Mouse (Mus musculus): Measurements from ENCODE around the gene Zfp750.

Gene Zfp750

GRCm38 (mm10) chr11:121519131-121519530, at the start of gene Zfp750:
TSS of gene Zfp750 (minus strand) at chr11:121519333.
- no peak for DNase-seq

- DNase-seq, result no peak
Measured at GRCm38 (mm10) chr11:121564265-121564664, 45.1 kb upstream of the Zfp750 start.

GRCm38 (mm10) chr11:121563312-121563711, 44.2 kb upstream of the Zfp750 start:
- no peak for DNase-seq

DNA sequence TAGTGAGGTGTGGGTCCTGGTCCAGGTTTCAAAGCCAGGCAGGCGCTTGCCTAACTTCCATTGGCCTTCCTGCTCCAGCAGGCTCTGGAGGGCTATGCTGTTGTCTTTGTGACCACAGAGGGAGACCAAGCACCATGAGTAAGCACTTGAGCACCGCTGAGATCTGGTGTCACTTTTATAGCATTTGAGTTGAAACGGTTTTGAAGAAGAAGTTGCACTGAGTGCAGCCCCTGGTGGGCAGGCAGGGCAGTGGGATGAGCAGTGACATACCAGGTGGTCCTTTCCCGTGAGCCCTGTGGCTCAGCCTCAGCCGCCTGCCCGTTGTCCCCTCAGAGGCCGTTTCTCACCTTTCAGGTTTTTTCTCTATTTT, 41.1 kb upstream of the Zfp750 start:
- DNase-seq, result no peak

- DNase-seq, result no peak
Measured at GRCm38 (mm10) chr11:121559527-121560293, 40.6 kb upstream of the Zfp750 start.

GRCm38 (mm10) chr11:121558522-121558921, 39.4 kb upstream of the Zfp750 start:
- DNase-seq, result no peak

GRCm38 (mm10) chr11:121557946-121558345, 38.8 kb upstream of the Zfp750 start:
- no peak for DNase-seq

- DNase-seq, result no peak
Measured at GRCm38 (mm10) chr11:121556727-121557126, 37.6 kb upstream of the Zfp750 start.

- no peak for DNase-seq
Measured at GRCm38 (mm10) chr11:121553458-121553857, 34.3 kb upstream of the Zfp750 start.

- no peak for DNase-seq
Measured at GRCm38 (mm10) chr11:121552846-121553457, 33.8 kb upstream of the Zfp750 start.

GRCm38 (mm10) chr11:121552167-121552566, 33.0 kb upstream of the Zfp750 start:
- no peak for DNase-seq

DNA sequence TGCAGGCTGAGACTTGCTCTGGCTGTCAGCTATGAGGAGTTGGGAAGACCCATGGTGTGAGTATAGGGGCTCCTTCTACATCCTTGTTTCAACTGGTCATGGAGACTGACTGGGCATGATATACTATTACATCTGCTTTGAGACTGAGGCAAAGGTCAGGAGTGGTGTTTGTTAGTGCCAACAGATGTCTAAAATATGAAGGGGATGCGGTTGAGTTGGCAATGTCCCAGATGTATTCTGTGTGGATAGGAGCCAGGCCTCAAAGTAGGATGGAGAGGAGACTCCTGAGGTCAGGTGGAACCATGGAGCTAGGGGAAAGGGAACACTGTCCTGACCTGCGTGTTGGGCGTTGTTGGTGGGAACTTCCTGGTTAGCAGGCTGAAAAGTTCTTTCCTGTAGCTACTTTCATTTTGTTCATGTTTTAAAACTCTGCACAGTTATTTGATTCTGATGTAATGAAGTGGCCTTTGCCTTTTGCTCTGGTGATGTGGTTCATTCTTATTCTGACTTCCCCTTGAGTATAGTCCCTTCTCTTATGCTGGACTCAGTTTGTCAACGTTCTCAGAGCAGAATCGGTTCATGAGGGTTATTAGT, 32.2 kb upstream of the Zfp750 start:
- DNase-seq, result no peak

DNA sequence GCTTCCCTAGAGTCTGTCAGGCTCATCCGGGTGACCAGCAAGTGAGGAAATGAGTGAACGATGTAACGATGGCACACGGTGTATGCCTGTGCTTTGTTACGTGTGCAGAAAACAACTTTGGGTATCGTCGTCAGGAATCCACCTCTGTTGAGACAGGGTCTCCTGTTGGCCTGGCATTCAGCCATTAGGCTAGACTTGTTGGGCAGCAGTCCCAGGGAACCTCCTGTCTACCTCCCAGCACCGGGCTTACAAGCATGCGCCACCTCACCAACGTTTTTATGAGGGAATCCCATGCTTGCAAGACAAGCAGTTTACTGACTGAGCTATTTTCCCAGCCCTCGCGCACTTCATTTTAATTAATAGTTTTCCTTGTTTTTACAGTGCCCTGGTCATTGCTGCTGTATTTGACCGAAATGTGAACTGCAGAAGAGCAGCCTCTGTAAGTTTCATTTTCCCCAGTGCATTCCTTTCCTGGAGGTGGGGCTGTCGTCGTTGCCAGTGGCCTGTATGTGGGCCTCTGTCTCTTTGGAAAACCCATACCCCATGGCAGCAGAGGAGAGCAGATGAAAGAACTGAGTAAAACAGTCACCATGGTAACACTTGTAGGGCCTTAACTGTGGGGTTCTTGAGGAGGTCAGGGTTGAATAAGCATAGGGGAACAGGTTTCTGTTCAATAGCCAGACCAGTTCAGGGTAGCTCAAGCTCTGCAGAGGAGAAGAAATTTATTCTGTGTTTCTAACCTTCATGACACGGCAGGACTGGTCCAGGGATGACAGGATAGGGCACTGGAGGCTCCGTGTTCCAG, 30.9 kb upstream of the Zfp750 start:
- no peak for DNase-seq

GRCm38 (mm10) chr11:121548996-121549842, 30.1 kb upstream of the Zfp750 start:
- no peak for DNase-seq

GRCm38 (mm10) chr11:121547925-121548324, 28.8 kb upstream of the Zfp750 start:
- no peak for DNase-seq

DNA sequence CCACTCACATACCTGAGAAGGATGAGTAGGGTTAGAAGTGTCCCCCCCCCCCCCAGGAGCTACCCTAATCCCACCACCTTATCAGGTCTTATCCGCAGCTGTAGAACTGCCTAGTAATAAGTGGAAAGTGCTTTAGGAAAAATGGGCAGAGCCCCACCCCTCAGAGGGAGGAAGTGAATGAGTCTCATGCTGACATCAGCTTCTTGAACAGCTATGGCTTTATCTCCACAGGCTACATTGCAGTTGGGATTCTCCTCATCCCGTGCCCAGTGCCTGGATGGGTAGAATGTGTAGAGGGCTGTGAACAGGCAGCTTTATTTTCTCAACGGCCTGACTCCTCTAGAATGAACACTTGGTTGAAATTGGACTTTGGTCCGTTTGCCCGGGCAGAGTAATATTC, 28.1 kb upstream of the Zfp750 start:
- no peak for DNase-seq

GRCm38 (mm10) chr11:121545398-121546034, 26.4 kb upstream of the Zfp750 start:
- no peak for DNase-seq

GRCm38 (mm10) chr11:121544755-121545397, 25.7 kb upstream of the Zfp750 start:
- DNase-seq, result no peak

- no peak for DNase-seq
Measured at GRCm38 (mm10) chr11:121543922-121544321, 24.8 kb upstream of the Zfp750 start.

GRCm38 (mm10) chr11:121543287-121543856, 24.2 kb upstream of the Zfp750 start:
- DNase-seq, result no peak

DNA sequence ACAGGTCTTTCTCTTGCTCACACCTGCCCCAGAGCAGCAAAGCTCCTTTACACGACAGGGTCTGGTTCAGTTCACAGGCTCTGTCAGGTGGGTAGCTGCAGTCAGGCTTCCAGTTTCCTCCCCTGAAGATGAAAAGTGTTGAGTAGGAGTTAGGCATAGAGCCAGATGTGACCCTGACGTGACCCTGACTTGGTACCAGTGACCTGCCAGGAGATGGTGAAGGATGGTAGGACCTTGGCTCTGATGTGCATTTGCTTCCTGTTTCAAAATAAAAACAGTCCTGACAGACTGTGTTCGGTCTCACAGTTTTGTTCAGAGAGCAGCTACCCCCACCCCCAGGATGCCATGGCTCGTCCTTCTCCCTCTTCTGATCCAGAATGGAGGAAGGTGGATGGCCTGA, 23.3 kb upstream of the Zfp750 start:
- DNase-seq, result no peak

Data from right cerebral cortex, postnatal 25 days (tissue).